Mouse (Mus musculus) ZHBTc4 (cell line): ENCODE results near the gene Ufsp1.

Source experiments
- DNase-seq: peaks from one replicate; pipeline ENCODE4 v3.0.0-alpha.2; 2011; ENCODE audit warnings: low read depth, low spot score

Gene Ufsp1

DNA sequence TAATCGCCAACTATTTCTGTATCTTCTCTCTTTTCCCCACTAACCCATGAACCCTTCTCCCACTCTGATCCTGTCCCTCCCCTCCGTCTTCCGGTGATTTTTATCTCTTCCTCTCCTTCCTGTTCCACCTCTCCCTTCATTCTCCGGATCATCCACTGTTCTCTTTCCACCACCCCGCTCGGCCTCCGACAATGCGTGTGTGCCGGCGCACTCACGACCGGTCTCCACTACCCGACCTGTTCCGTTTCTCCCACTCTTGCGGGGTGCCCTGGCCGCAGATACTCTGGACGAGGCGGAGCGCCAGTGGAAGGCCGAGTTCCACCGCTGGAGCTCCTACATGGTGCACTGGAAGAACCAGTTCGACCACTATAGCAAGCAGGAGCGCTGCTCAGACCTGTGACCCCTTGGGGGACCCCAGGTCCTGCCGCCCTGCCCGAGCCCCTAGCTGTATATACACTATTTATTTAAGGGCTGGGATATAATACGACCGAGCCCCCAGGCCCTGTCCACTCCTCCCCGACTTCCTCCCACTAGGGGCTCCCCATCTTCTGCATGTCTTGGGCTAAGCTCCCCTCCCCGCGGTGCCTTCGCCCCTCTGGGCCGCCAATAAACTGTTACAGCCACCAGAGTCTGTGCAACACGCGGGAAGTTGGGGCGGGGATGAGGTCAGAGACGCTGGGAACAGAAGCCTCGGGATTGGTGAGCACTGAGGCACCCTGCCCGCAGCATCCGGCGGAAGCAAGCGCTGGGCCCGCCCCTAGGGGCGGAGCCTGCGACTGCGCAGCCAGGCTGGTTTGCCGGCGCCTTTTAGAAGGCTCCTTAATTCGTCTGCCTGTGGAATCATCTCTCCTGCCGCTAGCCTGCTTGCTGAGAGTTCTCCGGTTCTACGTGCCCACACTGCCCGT is at the start of gene Ufsp1:
Ufsp1 (plus strand) TSS at position 791 of the 905 bp plus-strand sequence.
- DNase-seq = peak; percentile 98

DNA sequence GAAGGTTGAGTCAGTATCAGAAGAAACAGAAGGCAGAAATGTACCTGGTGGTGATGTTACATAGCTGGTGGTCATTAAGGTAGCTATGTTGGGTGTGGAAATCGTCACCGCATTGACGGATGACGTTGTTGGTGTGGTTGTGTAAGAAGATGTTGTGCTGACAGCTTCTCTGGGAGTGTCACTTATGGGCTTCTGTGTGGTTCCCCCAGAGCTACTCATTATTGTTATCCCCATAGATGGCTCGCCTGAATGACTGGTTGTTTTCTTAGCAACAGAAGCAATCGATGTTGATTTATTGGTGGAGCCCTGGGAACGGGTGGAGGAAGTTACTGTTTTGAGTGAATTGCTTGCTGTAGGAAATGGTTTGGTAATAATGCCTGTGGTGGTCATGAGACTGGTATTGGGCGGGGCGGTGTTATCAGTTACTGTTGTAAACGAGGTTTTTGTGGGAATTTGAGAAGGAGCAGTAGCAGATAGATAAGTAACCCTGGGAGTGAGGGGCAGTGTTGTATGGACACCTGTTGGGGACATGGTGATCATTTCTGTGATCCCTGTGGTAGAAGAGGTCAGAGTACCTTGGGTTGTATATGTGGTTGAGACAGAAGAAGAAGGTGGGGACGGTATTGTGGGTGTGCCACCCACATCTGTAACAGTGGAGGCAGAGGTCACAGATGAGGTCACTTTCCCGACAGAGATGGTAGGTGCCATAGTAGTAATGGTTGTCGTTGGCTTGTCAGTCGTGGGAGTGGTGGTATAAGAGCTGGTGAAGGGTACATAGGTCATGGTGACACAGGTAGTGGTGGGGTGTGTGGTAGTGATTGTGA is 30.3 kb upstream of the Ufsp1 start:
- no peak for DNase-seq

DNA sequence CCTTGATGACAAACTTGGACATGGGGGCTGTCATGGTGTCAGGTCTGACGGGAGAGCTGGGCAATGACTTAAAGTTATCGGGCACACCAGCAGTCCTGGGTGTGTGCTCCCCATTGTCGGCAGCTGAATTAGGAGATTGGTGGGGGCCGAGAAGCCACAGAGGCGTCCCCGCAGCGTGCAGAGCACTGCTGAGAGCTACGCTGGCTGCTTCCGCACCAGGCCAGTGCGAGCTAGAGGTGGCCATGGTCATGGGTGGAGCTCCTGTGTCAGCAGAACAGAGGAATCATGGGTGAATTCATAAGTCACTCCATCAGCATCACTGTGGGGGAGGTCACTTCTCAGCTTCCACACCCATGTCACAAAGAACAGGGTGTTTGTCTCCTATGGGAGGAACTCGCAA is 29.6 kb upstream of the Ufsp1 start:
- no peak for DNase-seq

DNA sequence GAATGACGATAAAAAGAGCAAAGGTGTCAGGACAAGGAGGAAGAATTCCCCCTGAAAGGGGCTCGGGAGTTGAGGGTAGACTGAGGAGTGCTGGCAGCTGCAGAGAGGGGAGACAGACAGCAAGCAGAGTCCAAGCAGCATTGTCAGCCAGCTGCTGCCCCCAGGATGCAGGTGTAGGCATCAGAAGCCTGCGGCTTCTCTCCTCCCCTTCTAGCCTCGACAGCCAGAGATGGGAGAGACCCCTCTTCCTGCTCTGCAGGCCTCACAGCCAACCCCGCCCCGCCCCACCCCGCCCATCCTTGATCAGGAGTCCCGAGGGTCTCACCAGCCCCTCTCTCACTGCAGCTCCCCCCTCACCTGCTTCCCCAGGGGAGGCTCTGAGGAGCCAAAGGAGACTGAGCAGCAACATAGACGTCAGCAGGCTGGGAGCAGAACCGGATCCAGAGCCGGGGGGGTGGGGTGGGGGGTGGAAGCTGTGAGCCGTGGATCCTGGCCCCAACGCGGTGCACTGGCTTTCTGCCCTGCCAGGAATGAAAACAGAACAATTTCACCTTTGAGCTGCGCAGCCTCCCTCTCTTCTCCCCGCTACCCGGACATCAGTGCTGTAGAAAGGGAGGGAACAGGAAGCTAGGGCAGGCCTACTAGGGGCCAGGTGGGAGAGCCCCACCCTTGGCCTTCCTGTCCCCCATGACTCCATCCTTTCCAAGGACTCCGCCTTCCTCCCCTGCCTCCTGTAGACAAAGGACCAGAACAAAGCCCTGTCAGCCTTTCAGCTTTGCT is 26.1 kb upstream of the Ufsp1 start:
- no peak for DNase-seq

DNA sequence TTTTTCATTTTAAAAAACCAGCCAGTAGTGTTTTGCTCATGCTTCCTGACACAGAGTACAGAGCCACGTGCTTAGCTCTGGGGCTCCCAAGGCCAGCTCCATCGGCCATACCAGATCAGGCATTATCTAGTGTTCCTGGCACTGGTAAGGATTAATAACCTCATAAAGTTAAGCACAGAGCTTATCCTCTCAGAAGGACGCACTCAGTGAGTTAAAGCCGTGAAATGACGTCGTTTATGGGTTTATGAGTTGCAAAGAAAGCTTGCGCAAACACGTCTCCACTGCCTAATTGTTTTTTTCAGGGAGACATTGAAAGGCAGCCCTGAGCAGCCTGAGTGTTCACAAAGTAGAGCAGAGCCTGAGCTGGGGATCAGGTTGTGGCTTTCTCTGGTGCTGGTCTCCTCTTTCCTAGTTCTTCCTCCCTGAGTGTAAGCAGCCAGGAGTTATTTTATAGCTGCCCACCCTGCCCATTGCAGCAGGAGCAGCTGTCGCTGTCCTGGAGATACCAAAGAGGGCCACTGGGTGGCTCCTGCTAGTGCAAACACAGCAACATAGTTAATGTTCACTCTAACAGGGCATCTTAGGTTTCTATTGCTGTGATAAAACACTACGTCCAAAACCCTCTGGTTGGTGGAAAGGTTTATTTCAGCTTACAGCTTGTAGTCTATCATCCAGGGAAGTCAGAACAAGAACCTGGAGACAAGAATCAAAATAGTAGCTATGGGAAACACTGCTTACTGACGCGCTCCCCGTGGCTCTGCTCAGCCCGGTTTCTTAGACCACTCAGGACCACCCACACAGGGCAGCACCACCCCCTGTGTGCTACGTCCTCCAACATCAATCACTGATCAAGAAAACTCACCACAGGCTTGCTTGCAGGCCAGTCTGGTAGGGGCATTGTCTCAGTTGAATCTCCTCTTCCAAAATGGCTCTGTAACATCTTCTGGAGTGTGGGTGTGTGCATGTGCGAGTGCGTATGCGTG is 16.8 kb upstream of the Ufsp1 start:
- peak; percentile 44 for DNase-seq

DNA sequence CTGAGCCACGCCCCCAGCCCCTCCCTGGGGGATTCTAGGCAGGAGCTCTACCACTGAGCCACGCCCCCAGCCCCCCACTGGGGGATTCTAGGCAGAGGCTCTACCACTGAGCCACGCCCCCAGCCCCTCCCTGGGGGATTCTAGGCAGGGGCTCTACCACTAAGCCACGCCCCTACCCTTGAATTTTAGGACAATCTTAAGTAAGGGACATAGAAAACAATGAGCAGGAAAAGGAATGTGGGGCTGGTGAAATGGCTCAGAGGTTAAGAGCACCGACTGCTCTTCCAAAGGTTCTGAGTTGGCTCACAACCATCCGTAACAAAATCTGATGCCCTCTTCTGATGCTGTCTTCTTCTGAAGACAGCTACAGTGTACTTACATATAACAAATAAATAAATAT is 10.0 kb upstream of the Ufsp1 start:
- DNase-seq = peak; percentile 79

DNA sequence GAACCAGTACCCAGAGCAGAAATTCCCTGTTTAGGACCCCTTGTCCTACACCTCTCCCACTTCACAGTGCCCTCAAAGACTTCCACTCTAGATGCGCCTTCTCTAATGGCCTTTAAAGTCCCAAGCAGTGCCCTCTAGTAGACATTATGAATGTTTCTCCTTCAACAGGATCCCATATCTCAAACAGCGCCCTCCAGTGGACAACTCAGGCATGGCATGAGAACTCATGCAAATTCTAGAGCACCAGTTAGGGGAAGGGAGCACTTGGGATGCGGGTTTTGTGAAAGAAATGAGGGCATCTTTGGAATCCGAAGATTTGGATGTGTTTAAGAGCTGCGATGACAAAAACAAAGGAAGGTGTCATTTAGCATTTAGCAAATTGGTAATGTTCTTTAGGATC is 9.4 kb upstream of the Ufsp1 start:
- peak; percentile 86 for DNase-seq

DNA sequence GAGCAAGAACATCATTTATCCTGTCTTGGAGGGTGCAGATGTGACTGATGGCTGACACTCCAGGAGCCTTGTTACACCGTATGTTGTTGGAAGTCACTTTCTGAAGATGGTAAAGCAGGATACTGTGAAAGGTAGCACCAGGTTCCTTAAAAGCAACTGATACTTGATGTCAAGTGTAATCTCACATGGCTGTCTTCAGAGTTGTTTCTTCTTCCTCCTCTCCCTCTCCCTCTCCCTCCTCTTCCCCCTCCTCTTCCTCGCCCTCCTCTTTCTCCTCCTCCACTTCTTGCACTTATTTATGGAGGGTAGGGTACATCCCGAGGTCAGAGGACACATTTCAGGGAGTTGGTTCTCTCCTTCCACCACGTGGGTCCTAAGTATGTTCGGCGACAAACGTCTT is 8.4 kb upstream of the Ufsp1 start:
- no peak for DNase-seq

DNA sequence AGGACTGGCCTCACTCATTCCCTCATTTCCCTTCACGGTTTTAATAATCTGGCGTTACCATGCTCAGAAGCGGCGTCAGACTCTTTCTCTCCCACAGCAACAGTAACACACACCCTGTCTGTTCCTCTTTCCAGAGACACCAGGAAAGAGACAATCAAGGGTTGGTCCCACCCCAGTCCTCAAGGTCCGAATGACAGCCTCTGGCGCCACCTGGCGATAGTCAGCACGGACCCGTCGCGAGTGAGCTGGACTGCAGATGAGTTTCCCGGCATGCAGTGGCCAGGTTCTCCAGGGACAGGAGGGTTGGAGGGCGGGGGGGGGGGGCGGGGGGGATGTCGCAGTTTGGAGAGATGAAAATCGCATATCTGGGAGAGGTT is 7.8 kb upstream of the Ufsp1 start:
- peak; percentile 92 for DNase-seq

DNA sequence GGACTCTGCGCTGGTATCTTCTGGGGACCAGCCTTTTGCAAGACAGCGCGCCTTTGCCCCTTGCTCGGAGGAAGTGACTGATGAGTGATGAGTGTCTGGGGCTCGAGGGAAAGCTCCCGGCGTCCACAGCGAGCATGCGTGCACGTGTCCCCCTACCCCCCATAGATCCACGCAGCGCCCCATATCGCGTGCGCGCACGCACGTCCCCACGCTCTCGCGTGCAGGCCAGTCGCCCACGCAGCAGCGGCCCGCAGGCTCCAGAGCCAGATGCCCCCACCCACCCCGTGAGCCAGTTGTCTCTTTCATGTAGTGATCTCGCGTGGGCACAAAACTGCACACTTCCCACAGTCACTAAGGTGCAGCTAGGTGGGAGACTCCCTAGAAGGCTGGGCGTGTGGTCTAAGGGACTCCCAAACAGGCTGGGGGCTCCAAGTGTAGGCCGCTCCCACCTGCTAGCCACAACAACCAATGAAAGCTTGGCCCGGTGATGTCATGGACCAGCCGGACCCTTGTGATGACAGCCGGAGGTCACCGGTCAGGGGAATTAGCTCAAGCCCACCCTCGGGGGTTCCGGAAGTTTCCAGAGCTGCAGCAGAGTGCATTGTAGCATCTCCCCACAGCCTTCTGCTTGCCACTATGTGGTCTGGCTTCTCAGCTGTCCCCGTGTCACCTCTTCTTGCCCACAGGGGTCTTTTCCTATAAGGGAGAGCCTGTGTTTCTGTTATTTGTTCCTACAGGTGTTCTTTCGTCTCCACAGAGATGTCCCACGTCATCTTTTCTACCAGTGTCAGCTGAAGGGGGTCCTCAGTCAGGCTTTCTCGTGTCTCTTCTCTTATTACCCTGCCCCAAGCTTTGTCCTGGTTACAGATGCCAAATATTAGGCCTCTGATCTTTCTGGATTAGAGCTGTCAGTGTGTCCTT is 7.1 kb upstream of the Ufsp1 start, which contains the start of gene Ache:
Ache (plus strand) TSS at position 488 of the 921 bp plus-strand sequence.
- DNase-seq = no peak

DNA sequence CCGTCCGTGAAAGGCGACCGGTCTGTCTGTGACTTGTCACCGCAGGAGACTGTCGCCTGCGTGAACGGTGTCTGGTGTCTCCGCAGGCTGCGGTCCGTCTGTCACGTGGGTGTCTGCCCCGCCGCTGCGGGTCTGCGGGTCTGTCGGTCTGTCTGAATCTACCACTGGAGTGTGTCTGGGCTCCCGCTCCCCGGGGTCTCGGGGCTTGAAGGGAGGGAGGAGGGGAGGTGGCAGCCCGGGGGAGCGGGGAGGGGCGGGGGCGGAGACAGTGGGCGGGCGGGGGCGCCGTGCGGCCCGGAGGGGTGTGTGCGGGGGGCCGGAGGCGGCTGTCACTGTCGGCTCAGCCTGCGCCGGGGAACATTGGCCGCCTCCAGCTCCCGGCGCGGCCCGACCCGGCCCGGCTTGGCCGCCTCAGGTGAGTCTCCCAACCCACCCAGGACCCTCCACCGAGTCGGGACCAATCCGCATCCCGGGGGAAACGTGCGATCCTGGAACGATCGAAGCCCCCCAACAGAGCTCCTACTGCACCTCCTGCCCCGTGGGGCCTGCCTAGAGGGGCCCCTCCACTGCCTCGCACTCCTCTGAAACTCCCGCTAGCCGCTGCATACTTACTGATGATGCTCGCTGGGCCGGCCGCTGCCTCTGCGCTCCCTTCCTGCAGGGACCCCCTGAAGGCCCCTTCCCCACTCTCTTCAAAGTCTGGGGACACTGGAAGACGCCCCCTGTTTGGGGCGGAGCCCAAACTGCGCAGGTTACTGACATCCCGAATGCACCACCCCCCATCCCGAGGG is 6.3 kb upstream of the Ufsp1 start:
- DNase-seq = no peak

DNA sequence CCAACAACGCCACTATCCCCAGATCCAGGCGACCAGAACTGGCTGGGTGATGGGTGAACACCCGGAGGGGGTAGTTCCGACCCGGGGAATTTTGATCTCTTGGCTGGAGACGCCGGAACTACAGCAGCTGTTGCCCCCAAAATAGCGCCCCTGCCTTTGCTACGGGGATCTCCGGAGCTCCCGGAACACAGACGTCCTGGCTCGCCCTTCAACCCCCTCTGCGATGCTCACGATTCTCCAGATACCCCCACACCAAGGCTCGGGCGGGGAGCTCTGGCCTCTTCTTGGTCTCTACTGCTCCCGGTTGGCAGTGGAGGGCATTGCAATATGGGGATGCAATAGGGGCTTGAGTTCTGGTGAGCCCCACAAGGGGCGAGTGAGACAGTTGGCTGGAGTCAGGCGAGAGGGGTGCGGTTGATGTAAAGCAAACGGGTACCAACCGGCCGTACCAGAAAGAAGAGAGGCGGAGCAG is 5.4 kb upstream of the Ufsp1 start:
- peak; percentile 66 for DNase-seq

DNA sequence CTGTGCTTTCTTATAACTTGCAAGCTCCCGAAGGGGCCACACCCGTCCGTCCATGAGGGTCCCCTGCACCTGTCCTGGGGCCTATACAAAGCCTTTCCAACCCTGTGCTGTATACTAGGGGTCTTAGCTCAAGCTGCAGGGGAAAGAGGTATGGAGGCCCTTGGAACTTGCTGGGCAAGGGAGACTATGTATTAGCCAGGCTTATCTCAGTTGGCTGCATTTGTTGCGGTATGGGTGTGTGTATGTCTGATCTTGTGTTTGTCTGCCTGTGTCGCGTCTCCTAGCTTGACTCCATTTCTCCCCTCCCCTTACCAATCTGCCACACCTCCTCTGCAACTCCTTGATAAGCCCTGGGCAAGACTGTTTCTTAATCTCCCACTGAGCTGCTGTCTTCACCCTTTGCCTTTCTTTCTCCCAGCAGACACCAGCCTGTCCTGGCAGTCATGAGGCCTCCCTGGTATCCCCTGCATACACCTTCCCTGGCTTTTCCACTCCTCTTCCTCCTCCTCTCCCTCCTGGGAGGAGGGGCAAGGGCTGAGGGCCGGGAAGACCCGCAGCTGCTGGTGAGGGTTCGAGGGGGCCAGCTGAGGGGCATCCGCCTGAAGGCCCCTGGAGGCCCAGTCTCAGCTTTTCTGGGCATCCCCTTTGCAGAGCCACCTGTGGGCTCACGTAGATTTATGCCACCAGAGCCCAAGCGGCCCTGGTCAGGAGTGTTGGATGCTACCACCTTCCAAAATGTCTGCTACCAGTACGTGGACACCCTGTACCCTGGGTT is 4.7 kb upstream of the Ufsp1 start:
- DNase-seq = no peak

DNA sequence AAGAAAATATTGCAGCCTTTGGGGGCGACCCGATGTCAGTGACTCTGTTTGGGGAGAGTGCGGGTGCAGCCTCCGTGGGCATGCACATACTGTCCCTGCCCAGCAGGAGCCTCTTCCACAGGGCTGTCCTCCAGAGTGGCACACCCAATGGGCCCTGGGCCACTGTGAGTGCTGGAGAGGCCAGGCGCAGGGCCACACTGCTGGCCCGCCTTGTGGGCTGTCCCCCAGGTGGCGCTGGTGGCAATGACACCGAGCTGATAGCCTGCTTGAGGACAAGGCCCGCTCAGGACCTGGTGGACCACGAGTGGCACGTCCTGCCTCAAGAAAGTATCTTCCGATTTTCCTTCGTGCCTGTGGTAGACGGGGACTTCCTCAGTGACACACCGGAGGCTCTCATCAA is 3.8 kb upstream of the Ufsp1 start:
- DNase-seq = no peak

DNA sequence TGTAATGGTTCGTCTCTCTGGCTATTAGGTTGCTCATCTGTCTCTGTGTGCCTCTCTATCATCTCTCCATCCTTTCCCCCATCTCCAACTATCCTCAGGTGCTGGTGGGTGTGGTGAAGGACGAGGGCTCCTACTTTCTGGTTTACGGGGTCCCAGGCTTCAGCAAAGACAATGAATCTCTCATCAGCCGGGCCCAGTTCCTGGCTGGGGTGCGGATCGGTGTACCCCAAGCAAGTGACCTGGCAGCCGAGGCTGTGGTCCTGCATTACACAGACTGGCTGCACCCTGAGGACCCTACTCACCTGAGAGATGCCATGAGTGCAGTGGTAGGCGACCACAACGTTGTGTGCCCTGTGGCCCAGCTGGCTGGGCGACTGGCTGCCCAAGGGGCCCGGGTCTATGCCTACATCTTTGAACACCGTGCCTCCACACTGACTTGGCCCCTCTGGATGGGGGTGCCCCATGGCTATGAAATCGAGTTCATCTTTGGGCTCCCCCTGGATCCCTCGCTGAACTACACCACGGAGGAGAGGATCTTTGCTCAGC is 3.0 kb upstream of the Ufsp1 start:
- no peak for DNase-seq

DNA sequence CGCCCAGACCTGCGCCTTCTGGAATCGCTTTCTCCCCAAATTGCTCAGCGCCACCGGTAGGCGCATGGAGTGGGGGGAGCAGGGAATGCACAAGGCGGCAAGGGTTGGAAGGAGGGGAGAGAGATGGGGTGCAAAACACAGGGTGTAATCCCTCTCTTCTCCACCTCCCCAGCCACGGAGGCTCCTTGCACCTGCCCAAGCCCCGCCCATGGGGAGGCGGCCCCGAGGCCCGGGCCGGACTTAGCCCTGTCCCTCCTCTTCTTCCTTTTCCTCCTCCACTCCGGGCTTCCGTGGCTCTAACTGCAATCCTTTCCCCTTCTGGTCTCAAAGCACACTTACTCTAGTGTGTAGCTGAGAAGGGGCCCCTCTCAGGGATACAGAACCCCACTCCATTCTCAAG is 1.1 kb upstream of the Ufsp1 start:
- DNase-seq = peak; percentile 78

DNA sequence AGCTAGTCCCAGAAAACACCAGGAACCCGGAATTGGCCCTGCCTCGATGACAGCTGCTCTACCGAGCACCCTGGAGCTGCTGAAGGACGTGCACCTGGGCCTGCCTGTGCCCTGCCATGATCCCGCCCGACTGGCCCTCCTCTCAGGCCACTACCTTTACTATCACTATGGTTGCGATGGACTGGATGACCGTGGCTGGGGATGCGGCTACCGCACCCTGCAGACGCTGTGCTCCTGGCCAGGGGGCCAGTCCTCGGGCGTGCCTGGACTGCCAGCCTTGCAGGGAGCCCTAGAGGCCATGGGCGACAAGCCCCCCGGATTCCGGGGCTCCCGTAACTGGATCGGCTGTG is 290 bp downstream of the Ufsp1 start:
- DNase-seq = no peak

DNA sequence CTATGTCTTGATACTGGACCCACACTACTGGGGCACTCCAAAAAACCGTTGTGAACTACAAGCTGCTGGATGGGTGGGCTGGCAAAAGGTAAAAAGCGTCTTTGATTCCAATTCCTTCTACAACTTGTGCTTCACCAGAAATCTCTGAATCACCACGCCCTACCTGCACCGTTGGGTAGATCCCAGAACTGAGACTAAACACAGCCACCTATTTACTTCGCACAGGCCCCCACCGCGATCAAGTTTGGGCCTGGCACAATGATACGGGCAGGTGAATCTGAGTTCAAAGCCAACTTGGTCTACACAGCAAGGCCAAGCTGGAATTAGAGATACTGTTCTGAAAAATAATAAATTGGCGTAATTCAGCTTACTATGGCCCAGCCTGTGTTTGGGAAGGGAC is 867 bp downstream of the Ufsp1 start:
- DNase-seq = no peak
